Mouse (Mus musculus) forebrain, postnatal 0 days (tissue): ENCODE data around the gene Akr1a1. TPM values are rescaled to one million over a fixed set of nuclear protein-coding genes. Genes with fewer than 3 reads are reported as not detected.

Source experiments
- ATAC-seq: fragments of 200-750 bp; cut with Nextera tagmentation; 2 replicates; pipeline ENCODE4 v1.8.0; 2017; ENCODE audit warnings: mild to moderate bottlenecking, moderate library complexity
- DNase-seq: peaks from one replicate; pipeline ENCODE4 v3.0.0-alpha.2; 2015
- H3K27ac ChIP-seq: fragments of 300-500 bp; sonication (generic); 2 replicates; pipeline ENCODE4 v1.5.1; 2014; ENCODE audit warnings: low read depth, mild to moderate bottlenecking, antibody characterized with exemption, low read length, moderate library complexity, mixed read lengths
- H3K27me3 ChIP-seq: fragments of 300-500 bp; sonication (generic); 2 replicates; pipeline ENCODE4 v1.6.1; 2014; ENCODE audit warnings: mild to moderate bottlenecking, low read length, mixed read lengths; ENCODE audit not compliant: insufficient read depth
- H3K36me3 ChIP-seq: fragments of 300-500 bp; sonication (generic); 2 replicates; pipeline ENCODE4 v1.6.1; 2014; ENCODE audit warnings: mild to moderate bottlenecking, moderate library complexity; ENCODE audit not compliant: insufficient read depth
- H3K4me1 ChIP-seq: fragments of 300-500 bp; sonication (generic); 2 replicates; pipeline ENCODE4 v1.6.1; 2014; ENCODE audit warnings: antibody characterized with exemption; ENCODE audit not compliant: insufficient read depth
- H3K4me2 ChIP-seq: fragments of 300-500 bp; sonication (generic); 2 replicates; pipeline ENCODE4 v1.6.1; 2014; ENCODE audit warnings: low read depth, mild to moderate bottlenecking, moderate library complexity
- H3K4me3 ChIP-seq: fragments of 300-500 bp; sonication (generic); 2 replicates; pipeline ENCODE4 v1.5.1; 2014; ENCODE audit warnings: low read depth, low read length, mixed read lengths
- H3K9ac ChIP-seq: fragments of 300-500 bp; sonication (generic); 2 replicates; pipeline ENCODE4 v1.6.1; 2014; ENCODE audit warnings: mild to moderate bottlenecking
- H3K9me3 ChIP-seq: fragments of 300-500 bp; sonication (generic); 2 replicates; pipeline ENCODE4 v1.6.1; 2016; ENCODE audit warnings: low read length
- CTCF ChIP-seq: sonication (generic); IDR thresholded peaks from 2 replicates; pipeline ENCODE4 v1.5.1; 2016; ENCODE audit warnings: antibody characterized with exemption, control low read depth, low read depth
- WGBS: fragments of 180-500 bp; shearing (Covaris S2); extraction: QIAGEN DNeasy Blood & Tissue Kit; methylation state at CpG from one replicate; pipeline ENCODE4 v1.1.7; 2014; 5-methylcytosine and 5-hydroxymethylcytosine counted together
- polyA plus RNA-seq: library from polyadenylated mRNA; unstranded; fragments of >200 nt; fragmentation: Nextera tagmentation; extraction: Ambion mirVana; gene quantifications from 2 replicates; pipeline ENCODE4 v1.2.1, GENCODE M21; 2015
- total RNA-seq: library from RNA; depleted of rRNA; stranded (reverse); fragments of >200 nt; gene quantifications from 2 replicates; pipeline ENCODE4 v1.2.3, GENCODE M21; 2014; rRNA removed

Gene Akr1a1
- total RNA-seq = 596 and 675 TPM in 2 replicates
- 908 and 1,057 TPM in 2 replicates for polyA plus RNA-seq

- Histone ChIP-seq H3K4me2 (peak within 1 kb of the TSS; percentile 60), H3K36me3 (no peaks in the 10 kb centered on the region; the same call in 1 of the 2 replicates), H3K27ac (peak within 1 kb of the TSS; percentile 90), H3K4me3 (peak within 1 kb of the TSS; percentile 66), H3K27me3 (no peaks in the 10 kb centered on the region), H3K4me1 (peaks cover 19% of the 10 kb centered on the region), H3K9ac (peak within 1 kb of the TSS; percentile 88), H3K9me3 (no peaks in the 10 kb centered on the region)
- peak; percentile 100 for ATAC-seq
- DNase-seq = peak; percentile 95
- under 1% methylated on average over 39 of the region's 39 CpGs for WGBS
- TF ChIP-seq CTCF = 0 out of 2 replicates have a peak, but pooled peaks have one; percentile 6
These were observed at the start of gene Akr1a1 for GRCm38 (mm10) chr4:116650924-116651796. Gene Akr1a1 (minus strand): TSS chr4:116651680.

GRCm38 (mm10) chr4:116700964-116701363, 49.5 kb upstream of the Akr1a1 start:
- DNase-seq (no peak), ATAC-seq (no peak)
- Histone ChIP-seq H3K4me3 (no peak overlapping the region), H3K4me2 (no peak overlapping the region), H3K9me3 (no peaks in the 10 kb centered on the region), H3K27me3 (no peaks in the 10 kb centered on the region), H3K27ac (no peak overlapping the region), H3K4me1 (no peaks in the 10 kb centered on the region), H3K36me3 (peaks cover 22% of the 10 kb centered on the region), H3K9ac (no peak overlapping the region)
- TF ChIP-seq CTCF = no peak
- WGBS = 89% methylated on average over 1 of the region's 1 CpGs

- WGBS = 58% methylated on average over 2 of the region's 2 CpGs
- ATAC-seq = no peak
- Histone ChIP-seq H3K4me3 (no peak overlapping the region), H3K9me3 (no peaks in the 10 kb centered on the region), H3K27ac (no peak overlapping the region), H3K27me3 (no peaks in the 10 kb centered on the region), H3K9ac (no peak overlapping the region), H3K36me3 (peaks cover 36% of the 10 kb centered on the region), H3K4me1 (no peaks in the 10 kb centered on the region), H3K4me2 (no peak overlapping the region)
- no peak for DNase-seq
- no peak for TF ChIP-seq CTCF
These were observed 47.3 kb upstream of the Akr1a1 start for GRCm38 (mm10) chr4:116698693-116699342.

GRCm38 (mm10) chr4:116693785-116694184, 42.3 kb upstream of the Akr1a1 start:
- WGBS = 79% methylated on average over 2 of the region's 2 CpGs
- DNase-seq (no peak), ATAC-seq (no peak)
- H3K4me1 ChIP-seq = no peaks in the 10 kb centered on the region
- H3K9me3 ChIP-seq = no peaks in the 10 kb centered on the region
- no peak for TF ChIP-seq CTCF
- H3K27ac ChIP-seq = no peak overlapping the region
- H3K27me3 ChIP-seq = no peaks in the 10 kb centered on the region
- H3K9ac ChIP-seq = no peak overlapping the region
- H3K4me3 ChIP-seq = no peak overlapping the region
- peaks cover 51% of the 10 kb centered on the region for H3K36me3 ChIP-seq
- H3K4me2 ChIP-seq = no peak overlapping the region

GRCm38 (mm10) chr4:116692146-116692545, 40.7 kb upstream of the Akr1a1 start:
- H3K36me3 ChIP-seq = peaks cover 45% of the 10 kb centered on the region
- H3K27me3 ChIP-seq = no peaks in the 10 kb centered on the region
- WGBS = 88% methylated on average over 2 of the region's 2 CpGs
- no peak overlapping the region for H3K4me2 ChIP-seq
- H3K9ac ChIP-seq = no peak overlapping the region
- H3K4me3 ChIP-seq = no peak overlapping the region
- H3K9me3 ChIP-seq = no peaks in the 10 kb centered on the region
- ATAC-seq (no peak), DNase-seq (no peak)
- no peak overlapping the region for H3K27ac ChIP-seq
- no peak for TF ChIP-seq CTCF
- no peaks in the 10 kb centered on the region for H3K4me1 ChIP-seq

- H3K9ac ChIP-seq = no peak overlapping the region
- DNase-seq (no peak), ATAC-seq (no peak)
- H3K36me3 ChIP-seq = peaks cover 27% of the 10 kb centered on the region; the same call in 1 of the 2 replicates
- TF ChIP-seq CTCF = no peak
- H3K27me3 ChIP-seq = no peaks in the 10 kb centered on the region
- no peak overlapping the region for H3K4me3 ChIP-seq
- no peak overlapping the region for H3K4me2 ChIP-seq
- WGBS = 93% methylated on average over 4 of the region's 4 CpGs
- no peaks in the 10 kb centered on the region for H3K9me3 ChIP-seq
- no peak overlapping the region for H3K27ac ChIP-seq
- H3K4me1 ChIP-seq = peaks cover 6% of the 10 kb centered on the region; the same call in 1 of the 2 replicates
These were observed 37.9 kb upstream of the Akr1a1 start for GRCm38 (mm10) chr4:116689309-116689876.
